Mouse (Mus musculus) cerebellum, adult (tissue): ENCODE data around the gene Cfap126.
"Not testable (repeated sequence)": the region's sequence is repeated elsewhere in the genome, so short reads cannot be mapped to it uniquely, and the experiment has no call there.

Experiments used
- ATAC-seq: cut with Nextera tagmentation; 2 replicates; pipeline ENCODE4 v1.9.2; 2017; ENCODE audit warnings: mild to moderate bottlenecking, moderate library complexity, mixed read lengths; ENCODE audit not compliant: insufficient number of reproducible peaks, low FRiP score, low TSS enrichment

The Cfap126 gene

DNA sequence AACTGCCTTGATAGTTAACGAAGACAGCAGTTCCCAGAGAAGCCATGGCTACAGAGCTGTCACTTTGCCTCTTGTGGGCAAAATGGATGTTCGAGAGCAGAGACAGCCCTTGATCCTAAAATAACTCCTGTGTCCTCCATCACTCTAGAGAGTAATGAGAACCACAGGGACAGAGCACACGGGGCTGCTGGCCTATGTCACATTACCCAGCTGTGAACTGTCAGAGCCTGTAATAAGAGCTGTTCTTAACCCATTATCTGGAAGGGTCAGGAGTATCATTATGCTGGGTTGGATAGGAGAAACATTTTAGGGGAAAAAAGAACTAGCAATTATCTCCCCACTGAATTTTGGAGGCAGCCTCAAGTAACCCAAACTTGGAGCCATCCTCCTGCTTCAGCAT, 7.2 kb downstream of the Cfap126 start:
- no peak for ATAC-seq

DNA sequence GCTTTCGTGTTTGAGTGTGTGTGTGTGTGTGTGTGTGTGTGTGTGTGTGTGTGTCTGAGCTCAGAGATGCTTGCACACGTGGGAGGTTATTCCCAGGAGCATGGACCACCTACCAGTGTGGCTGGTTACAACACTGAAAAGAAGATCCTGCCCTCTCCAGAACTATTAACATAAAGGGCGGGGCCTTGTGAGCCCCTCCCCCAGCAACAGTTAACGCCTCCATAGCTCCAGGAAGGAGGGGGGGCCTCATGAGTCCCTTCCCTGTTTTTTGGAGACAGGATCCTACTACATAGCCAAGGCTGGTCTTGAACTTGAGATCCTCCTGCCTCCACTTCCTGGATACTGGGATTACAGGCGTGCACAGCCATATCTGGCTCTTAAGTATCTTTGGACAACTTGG, 8.1 kb downstream of the Cfap126 start:
- no peak for ATAC-seq

DNA sequence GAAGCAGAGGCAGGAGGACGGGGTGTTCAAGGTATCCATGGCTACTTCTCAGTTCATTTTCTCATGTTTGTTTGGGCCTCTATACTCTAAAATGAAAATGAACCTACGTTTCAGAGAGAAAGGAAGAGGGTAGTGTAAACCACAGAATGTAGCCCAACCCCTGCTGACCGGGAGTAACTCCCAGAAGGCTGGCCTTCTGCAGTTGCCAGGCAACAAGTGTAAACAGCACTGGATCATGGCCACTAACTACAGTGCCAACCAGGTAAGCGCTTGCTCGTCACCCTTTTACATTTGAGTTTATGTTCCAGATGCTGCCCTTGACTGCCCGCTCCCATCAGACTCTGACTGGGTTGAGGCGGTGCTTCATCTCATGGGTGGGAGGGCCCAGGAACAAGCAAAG, 9.2 kb downstream of the Cfap126 start:
- ATAC-seq: no peak

DNA sequence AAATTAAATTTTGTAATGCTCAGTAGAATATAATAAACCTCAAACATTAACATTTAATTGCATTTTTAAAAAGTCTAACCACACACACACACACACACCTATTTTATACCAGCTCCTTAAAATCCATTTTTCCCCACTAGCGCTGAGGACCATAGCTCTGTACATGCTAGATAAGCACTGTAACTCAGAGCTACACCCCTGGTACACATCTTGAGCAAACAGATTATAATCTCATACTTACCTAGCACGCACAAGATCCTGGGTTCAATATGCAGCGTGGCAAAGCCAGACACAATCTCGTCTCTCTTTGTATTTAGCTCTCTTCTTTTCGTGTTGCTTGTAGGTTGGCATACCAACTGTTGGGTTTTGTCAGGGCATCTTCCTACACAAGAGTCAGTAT, 10.7 kb downstream of the Cfap126 start:
- no peak for ATAC-seq

DNA sequence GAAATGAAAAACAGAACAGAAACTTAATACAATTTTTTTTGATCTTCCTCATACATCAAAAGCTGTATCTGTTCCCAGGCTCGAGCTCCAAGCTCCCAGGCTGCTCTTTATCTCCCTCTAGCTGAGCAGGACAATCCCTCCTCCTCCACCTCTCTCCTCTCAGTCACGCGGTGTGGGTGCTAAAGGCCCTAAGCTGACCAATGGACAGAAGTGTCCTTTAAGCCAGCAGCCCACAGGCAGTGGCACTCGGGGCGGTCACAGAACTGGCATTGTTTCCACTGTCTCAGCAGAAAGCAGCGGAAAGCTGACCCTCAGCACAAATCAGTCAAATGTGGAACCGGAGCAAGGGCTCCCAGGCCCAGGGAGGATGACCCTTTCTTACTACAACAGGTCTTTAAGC, 15.5 kb downstream of the Cfap126 start:
- ATAC-seq: no peak

DNA sequence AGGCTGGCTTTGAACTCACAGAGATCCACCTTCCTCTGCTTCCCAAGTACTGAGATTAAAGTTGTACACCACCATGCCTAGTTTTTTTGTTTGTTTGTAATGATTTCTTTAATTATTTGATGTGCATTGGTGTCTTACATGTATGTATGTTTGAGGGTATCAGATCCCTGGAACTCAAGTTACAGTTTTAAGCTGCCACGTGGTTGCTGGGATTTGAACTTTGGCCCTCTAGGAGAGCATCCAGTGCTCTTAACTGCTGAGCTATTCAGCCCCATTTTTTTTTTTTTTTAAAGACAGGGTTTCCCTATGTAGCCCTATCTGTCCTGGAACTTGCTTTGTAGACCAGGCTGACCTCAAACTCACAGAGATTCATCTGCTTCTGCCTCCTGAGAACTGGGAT, 17.3 kb downstream of the Cfap126 start:
- ATAC-seq: no peak

DNA sequence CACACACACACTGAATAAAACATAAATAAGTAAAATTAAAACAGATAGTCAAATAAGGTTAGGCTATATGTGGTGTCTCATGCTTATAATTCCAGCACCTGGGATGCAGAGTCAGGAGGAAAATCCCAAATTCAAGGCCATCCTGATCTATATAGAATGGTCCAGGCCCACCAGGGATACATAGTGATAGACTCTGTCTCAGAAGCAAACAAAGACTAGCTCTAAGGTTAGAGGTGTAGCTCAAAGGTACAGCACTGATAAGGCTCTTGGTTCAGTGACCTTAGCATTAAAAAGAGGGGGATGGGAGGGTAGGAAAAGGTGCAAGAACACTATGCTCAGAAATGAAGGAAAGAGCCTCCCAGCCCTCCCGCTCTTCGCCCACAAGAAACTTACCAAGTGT, 21.9 kb downstream of the Cfap126 start:
- ATAC-seq: no peak

DNA sequence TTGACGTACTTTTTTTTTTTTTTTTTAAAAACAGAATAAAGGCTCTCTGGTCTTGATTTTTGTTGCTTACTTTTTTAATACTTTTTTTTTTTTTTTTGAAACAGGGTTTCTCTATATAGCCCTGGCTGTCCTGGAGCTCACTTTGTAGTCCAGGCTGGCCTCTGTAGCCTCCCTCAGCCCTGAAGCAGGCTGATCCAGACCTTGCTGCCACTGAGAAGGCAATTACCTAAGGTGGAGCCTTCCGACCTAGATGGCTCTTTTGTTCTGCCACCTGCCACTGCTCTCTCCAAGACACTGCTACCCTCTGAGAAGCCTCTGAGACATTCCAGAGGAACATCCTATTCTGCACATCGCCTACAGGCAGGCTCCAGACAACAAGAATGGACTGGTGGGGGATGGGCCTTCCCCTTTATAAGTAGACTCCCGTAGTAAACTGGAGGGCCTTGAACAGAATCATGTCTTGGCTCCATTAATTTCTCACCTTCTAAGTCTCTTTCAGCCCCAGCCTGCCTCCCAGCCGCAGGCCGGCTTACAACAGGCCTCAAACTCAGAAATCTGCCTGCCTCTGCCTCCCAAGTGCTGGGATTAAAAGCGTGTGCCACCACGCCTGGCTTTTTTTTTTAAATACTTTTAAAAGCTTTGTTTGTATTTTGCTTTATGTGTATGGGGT, 23.9 kb downstream of the Cfap126 start:
- not testable (repeated sequence) for ATAC-seq

DNA sequence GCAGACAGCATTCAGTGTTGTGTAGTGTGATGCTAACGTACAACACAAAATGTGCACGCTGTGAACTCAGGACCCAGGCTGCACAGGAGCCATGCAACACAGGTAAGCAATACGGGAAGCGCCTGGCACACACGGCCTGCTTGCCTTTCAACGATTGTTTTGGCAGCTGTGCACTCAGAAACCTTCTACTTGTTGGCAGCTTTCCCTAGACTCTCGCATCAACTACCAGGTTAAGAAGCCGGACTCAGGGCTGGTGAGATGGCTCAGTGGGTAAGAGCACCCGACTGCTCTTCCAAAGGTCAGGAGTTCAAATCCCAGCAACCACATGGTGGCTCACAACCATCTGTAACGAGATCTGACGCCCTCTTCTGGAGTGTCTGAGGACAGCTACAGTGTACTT, 29.3 kb downstream of the Cfap126 start:
- ATAC-seq: not testable (repeated sequence)

DNA sequence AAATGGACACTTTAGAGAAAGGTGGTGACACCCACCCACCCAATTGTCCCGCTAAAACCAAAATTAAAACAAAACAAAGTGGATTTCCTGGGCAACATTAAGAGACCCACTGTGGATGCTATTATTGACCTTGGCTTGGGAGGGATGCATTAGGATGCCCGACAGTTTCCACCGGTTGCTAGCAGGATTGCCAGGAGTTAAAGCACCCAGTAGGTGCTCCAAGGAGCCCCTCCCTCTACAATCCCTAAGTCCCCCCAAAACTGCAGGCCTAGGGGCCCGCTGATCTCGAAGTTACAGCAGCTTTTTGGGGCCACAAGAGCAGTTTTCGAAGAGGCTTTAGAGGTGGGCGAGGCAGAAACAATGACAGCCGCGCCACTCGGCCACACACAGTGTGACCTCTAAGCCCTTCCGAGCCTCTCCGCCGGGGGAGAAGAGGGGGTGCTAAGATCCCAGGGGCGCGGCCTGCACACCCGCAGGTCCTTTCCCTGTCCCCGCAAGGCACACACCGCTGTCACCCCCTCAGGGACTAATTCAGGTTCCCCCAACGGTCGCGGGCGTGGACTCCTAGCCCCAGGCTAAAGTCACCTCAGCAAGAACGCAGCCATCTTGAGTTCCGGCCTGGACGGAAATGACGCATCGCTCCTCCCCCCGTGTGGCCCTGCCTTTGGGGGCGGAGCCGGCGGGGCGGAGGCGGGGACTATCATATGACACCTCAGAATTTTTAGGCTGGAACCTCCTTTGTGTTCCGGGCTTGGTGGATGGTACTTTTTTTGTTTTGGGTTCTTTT, 36.4 kb downstream of the Cfap126 start, which contains the start of the genes Sdhc and Mpz:
Gene Sdhc, minus strand, starts transcription at position 630 of the 787 bp plus-strand sequence.
Gene Mpz, plus strand, starts transcription at position 738 of the 787 bp plus-strand sequence.
- peak; percentile 95 for ATAC-seq

DNA sequence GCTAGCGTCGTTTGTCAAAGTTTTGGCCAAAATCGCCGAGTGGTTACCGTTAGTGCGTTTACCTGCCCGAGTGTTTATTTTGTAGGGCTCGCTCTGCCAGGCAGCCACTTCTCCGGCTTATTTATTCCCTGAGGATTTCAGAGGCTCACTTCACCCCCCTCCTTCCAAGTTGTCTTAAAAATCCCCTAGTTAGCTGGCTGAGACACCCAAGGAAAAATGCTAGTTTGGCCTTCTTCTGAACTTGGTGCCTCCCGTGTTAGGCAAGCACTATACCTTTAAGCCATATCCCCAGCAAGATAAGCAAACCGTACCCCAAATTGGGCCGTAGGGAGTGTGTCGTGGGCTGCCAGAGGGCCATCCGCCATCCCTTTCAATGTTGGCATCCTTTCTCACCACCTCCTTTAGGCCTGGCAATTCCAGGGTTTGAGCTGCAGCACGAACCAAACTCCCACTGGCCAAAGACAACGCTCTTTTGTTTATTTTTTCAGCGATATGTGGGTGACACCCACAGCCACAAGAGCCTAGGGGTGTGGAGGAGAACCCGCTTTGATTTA, 37.2 kb downstream of the Cfap126 start:
- peak; percentile 43 for ATAC-seq

DNA sequence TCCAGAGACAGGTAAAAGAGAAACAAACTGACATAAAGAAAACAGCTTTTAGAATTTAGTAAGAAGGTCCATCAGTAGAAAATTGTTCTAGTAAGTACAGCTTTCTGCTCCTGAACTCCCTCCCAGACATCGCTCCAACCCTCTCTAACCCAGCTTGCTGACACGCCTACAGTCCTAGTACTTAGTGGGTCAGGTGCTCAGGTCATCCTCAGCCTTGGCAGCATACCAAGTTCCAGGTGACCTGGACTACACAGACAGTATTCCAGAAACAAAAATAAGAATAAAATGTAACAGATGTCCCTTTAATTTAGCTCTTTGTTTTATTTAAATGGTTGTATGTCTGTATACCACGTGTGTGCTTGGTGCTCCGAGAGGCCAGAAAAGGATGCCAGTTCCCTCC, 38.2 kb downstream of the Cfap126 start:
- ATAC-seq: no peak

DNA sequence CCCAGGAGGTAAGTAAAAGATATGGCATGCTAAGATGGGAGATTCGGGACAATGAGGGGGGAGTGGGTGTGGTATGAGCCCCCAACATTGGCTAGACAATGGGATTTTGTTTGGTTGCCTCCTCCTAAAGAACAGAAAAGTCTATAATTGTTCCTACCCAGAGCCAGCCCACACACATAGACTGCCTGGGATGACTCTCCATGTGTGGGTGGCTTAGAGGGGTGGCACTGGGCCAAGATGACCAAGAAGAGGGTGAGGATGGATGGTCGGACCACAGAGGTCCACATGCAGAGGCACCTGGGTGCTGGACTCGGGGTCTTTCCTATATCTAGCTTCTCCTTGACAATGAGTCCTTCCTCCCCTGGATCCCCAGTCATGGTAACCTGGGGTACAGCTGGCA, 42.9 kb downstream of the Cfap126 start:
- no peak for ATAC-seq

DNA sequence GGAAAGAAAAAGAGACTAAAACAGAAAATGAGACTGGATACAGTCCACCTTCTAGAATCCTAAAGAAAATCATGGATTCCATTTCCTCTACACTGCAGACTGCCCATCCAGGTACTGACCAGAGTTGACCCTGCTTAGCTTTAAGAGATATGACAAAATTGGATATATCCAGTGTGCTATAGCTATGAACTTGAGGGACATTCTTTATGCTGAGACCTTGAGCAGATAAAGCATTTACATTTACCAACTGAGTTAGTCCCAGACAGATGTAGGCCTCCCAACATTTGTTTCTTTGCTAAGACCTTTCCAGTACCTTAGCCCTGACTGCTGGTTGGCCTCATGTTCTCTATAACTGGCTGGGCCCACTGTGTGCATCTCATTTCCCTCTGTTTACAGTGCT, 44.2 kb downstream of the Cfap126 start:
- ATAC-seq: no peak

DNA sequence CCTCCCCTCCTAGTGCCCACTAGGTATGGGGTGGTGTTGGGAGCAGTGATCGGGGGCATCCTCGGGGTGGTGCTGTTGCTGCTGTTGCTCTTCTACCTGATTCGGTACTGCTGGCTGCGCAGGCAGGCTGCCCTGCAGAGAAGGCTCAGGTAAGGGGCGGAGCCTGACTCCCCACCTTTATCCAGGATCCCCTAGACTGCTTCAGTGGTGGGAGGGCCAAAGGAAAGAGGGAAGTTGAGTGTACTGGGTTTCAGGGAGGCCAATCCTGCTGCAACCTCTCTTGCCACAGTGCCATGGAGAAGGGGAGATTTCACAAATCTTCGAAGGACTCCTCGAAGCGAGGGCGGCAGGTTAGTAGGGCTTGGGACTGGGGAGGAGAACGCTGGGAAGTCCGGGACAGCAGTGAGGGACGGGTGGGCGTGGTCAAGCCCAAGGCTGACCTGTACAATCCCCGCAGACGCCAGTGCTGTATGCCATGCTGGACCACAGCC, 45.8 kb downstream of the Cfap126 start:
- no peak for ATAC-seq

DNA sequence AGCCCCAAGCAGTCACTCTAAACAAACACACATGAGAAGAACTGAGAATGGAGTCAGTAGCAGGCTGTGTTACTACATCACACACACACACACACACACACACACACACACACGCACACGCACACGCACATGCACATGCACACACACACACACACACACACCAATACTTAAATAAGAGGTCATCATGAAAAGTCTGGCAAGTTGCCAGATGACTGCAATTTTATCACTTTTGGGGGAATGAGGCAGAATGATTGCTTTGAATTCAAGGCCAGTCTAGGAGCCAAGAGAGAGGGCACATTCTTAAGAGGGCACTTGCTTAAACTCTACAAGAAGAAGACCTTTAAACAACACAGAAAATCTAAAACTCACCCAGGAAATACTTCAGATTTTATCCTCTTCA, 48.8 kb downstream of the Cfap126 start:
- ATAC-seq: no peak

DNA sequence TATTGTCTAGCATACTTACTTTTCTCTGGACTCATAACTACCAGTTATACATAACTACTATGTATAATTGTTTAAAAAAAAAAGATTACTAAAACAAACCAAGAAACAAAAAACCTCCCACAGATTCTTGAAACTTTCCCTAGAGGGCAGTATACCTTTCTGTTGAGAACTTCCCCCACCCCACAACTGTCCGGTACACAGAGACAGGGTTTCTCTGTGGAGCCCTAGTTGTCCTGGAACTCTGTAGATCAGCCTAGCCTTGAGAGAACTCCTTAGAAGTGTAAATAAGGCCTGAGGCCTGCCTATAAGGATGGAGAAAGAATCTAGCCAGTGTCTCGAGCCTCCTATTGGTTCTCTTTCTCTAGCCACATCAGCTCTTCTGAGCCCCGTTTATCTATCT, 50.5 kb downstream of the Cfap126 start:
- no peak for ATAC-seq

DNA sequence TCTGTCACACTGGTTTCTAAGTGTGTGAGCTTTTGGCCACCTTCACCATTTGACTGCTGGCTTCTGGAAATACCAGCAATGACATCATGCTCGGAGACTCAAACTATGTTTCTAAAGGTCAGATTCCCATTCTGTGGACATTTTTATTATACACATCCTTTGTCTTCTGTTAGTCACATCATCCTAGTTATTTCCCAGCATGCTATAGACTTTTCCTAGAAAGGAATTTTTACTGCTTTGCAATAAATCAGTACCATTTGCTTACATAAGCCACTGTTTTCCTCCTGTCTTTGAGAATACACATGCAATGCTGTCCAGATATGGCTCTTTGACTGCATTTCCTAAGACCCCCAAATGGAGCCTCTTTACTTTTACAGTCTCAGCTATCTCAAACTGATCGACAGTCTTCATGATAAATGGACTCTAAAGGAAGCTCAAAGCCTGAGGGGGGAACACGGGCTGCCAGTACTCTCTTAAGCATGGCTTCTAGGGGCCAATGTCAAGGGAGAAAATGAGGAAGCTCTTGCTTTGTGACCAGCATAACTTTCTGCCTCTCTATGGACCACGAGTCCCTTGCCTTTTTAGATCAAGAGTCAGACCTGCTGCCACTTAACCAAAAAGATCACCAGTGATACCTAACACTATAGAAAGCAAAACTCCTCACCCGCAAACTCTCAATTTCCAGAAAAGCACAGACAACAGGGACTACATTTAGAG, 52.1 kb downstream of the Cfap126 start:
- no peak for ATAC-seq

DNA sequence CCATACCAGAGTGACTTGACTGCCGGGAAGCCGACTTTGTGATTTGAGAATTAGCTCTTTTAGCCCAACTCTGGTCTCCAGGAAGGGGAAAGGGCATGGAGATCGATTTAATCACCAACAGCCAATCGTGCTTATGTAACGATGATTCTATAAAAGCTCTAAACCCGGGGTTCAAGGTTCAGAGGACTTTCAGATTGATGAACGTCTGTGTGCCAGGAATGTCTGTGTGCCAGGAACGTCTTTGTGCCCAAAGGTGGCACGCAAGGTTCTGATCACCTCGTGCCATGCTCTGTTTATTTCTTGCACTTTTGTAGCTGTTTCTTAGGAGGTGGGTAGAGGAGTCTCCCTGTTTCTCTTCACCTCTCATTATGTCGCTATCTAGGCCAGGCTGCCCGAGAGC, 55.2 kb downstream of the Cfap126 start:
- no peak for ATAC-seq

DNA sequence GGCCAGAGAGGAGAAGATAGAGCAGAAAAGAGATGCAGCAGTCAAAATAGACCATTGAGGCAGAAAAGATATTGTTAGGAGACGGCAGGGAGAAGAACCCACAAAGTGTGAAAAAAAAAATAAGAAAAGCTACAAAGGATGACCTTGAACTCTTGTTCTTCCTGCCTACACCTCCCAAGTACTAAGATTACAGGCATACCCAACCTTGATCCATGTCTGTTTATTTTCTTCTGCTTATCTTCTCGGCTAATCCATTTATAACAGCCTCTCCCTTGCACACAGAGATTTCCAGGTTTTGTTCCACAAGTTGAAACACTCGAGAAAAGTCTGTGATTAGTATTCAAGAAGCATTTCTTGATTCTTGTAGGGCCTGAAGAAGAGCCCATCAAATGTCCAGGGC, 56.2 kb downstream of the Cfap126 start:
- ATAC-seq: no peak

DNA sequence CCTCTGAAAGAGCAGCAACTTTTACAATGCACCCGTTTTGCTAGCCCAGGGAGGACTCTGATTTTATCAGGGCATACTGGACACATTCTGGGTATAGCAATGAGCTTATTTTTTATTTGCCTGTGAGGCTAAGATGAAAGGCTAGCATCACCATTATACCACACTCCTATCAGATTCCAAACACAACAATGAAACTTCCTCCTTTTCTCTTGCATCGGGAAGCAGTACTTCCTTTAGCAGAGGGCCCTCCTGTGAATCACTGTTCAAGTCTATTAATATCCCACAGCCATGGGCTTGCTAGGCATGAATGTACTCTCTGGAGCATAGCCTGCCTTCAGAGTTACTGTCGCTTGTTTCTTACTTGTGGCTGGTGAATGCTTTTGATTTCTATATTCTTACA, 57.4 kb downstream of the Cfap126 start:
- ATAC-seq: no peak
